13 mouse cellular contexts compared by ENCODE assay signal in genomic region chr17:29168996-29169601, GRCm38 (mm10). TPM values are rescaled to one million over a fixed set of nuclear protein-coding genes. Genes with fewer than 3 reads are reported as not detected.
A peak's percentile ranks its signal among the peaks of the same experiment; 100 is the strongest.
DNase-seq lines count a peak whose midpoint lies in the region; ATAC-seq and TF ChIP-seq lines count a peak whose summit lies in the region.
"Had no signal": no experiment of that assay in that cellular context is flagged by ENCODE, and none has a peak within 500 bp of the region (broad histone marks: within the 10 kb centered on the region; RNA-seq: fewer than 3 reads in every experiment).

No protein-coding gene starts in this region.

- 74% methylated on average over 12 of the region's 12 CpGs for WGBS in forebrain, postnatal 0 days
- 78% methylated on average over 12 of the region's 12 CpGs for WGBS in forebrain, embryonic 14.5 days
- WGBS in lung, adult 2 months = 71% methylated on average over 12 of the region's 12 CpGs

- no peaks in the 10 kb centered on the region for H3K27me3 ChIP-seq in forebrain, postnatal 0 days (ENCODE audit: insufficient read depth, low read length)
- no peaks in the 10 kb centered on the region for H3K27me3 ChIP-seq in forebrain, embryonic 14.5 days (replicated peaks; ENCODE audit: control insufficient read depth, insufficient read depth, low read length)
- no peaks in the 10 kb centered on the region for H3K27me3 ChIP-seq in E14TG2a.4 (ENCODE audit: insufficient read depth, low read length)
- H3K27me3 ChIP-seq: heart, embryonic 15.5 days; neural tube, embryonic 12.5 days had no signal

- no peak for DNase-seq in forebrain, postnatal 0 days
- DNase-seq in forebrain, embryonic 14.5 days (ENCODE audit: low spot score) = no peak
- no peak for DNase-seq in lung, adult 2 months
- DNase-seq in lung, adult 18-20 months = no peak
- no peak for DNase-seq in brain, embryonic 14.5 days (ENCODE audit: low read depth)
- no peak for DNase-seq in urinary bladder, postnatal 10 days (ENCODE audit: low spot score)
- no peak for DNase-seq in ovary, adult 18-20 months (ENCODE audit: low spot score)
- DNase-seq: cerebellum, adult 9-11 months; thymus, postnatal 25 days had no signal

- H3K4me1 ChIP-seq in forebrain, postnatal 0 days (ENCODE audit: insufficient read depth) = 0 out of 2 replicates have a peak, but pooled peaks cover 4% of the 10 kb centered on the region
- peaks cover 10% of the 10 kb centered on the region for H3K4me1 ChIP-seq in forebrain, embryonic 14.5 days (ENCODE audit: control insufficient read depth, insufficient read depth, low read length)
- peaks cover 3% of the 10 kb centered on the region; the same call in 1 of the 2 replicates for H3K4me1 ChIP-seq in lung, adult 2 months (ENCODE audit: control insufficient read depth, insufficient read depth, low read length)
- H3K4me1 ChIP-seq in E14TG2a.4 (replicated peaks; ENCODE audit: low read depth, low read length) = peaks cover 89% of the 10 kb centered on the region

- no peaks in the 10 kb centered on the region for H3K9me3 ChIP-seq in forebrain, postnatal 0 days (ENCODE audit: low read length)
- no peaks in the 10 kb centered on the region for H3K9me3 ChIP-seq in forebrain, embryonic 14.5 days (replicated peaks; ENCODE audit: control insufficient read depth, low read length)
- H3K9me3 ChIP-seq in E14TG2a.4 (ENCODE audit: low read length) = no peaks in the 10 kb centered on the region
- H3K9me3 ChIP-seq: heart, embryonic 15.5 days; midbrain, embryonic 10.5 days; neural tube, embryonic 12.5 days had no signal

- no peak overlapping the region for H3K27ac ChIP-seq in forebrain, postnatal 0 days (ENCODE audit: low read depth, low read length)
- no peak overlapping the region for H3K27ac ChIP-seq in forebrain, embryonic 14.5 days (ENCODE audit: low read depth, low read length)
- H3K27ac ChIP-seq: heart, embryonic 15.5 days; midbrain, embryonic 10.5 days; neural tube, embryonic 12.5 days had no signal

- TF ChIP-seq CTCF in forebrain, postnatal 0 days (IDR thresholded peaks at IDR 0.05; ENCODE audit: low read depth) = peak; percentile 57
- peak; percentile 55 for TF ChIP-seq CTCF in lung, adult 2 months (IDR thresholded peaks at IDR 0.05; ENCODE audit: insufficient read depth, low read length)
- peak; percentile 99 for TF ChIP-seq CTCF in E14TG2a.4 (conservative IDR thresholded peaks at IDR 0.05; ENCODE audit: low read length)
- peak; percentile 52; the same call in 1 of the 2 replicates for TF ChIP-seq CTCF in brain, embryonic 14.5 days (IDR thresholded peaks at IDR 0.05; ENCODE audit: borderline replicate concordance, extremely low read depth, insufficient read depth, insufficient read length)

- H3K4me2 ChIP-seq in forebrain, postnatal 0 days (ENCODE audit: low read depth) = no peak overlapping the region
- H3K4me2 ChIP-seq in forebrain, embryonic 14.5 days (ENCODE audit: low read length) = no peak overlapping the region
- H3K4me2 ChIP-seq: heart, embryonic 15.5 days; neural tube, embryonic 12.5 days had no signal

- H3K9ac ChIP-seq in forebrain, postnatal 0 days = no peak overlapping the region
- no peak overlapping the region for H3K9ac ChIP-seq in forebrain, embryonic 14.5 days (ENCODE audit: low read length)
- H3K9ac ChIP-seq: heart, embryonic 15.5 days; neural tube, embryonic 12.5 days had no signal

- no peak for TF ChIP-seq POLR2A in lung, adult 2 months (IDR thresholded peaks at IDR 0.05; ENCODE audit: borderline replicate concordance, extremely low read depth, low read depth, low read length)
- TF ChIP-seq POLR2A in brain, embryonic 14.5 days (IDR thresholded peaks at IDR 0.05; ENCODE audit: borderline replicate concordance, extremely low read depth, insufficient read depth, insufficient read length, poor library complexity, severe bottlenecking) = no peak

- no peak for ATAC-seq in forebrain, postnatal 0 days
- ATAC-seq in forebrain, embryonic 14.5 days = no peak

- H3K4me3 ChIP-seq in forebrain, postnatal 0 days (ENCODE audit: low read depth, low read length) = no peak overlapping the region
- H3K4me3 ChIP-seq in forebrain, embryonic 14.5 days (ENCODE audit: low read depth, low read length) = no peak overlapping the region
- no peak overlapping the region for H3K4me3 ChIP-seq in lung, adult 2 months (replicated peaks; ENCODE audit: extremely low read depth, low read depth, low read length)
- H3K4me3 ChIP-seq in E14TG2a.4 (replicated peaks; ENCODE audit: low read length) = no peak overlapping the region
- H3K4me3 ChIP-seq: heart, embryonic 15.5 days; midbrain, embryonic 10.5 days; neural tube, embryonic 12.5 days had no signal

- H3K36me3 ChIP-seq in forebrain, postnatal 0 days (ENCODE audit: insufficient read depth) = peaks cover 3% of the 10 kb centered on the region; the same call in 1 of the 2 replicates
- H3K36me3 ChIP-seq in forebrain, embryonic 14.5 days (ENCODE audit: control insufficient read depth, insufficient read depth, low read length) = no peaks in the 10 kb centered on the region
- peaks cover 7% of the 10 kb centered on the region for H3K36me3 ChIP-seq in E14TG2a.4 (ENCODE audit: insufficient read depth, low read length)
- H3K36me3 ChIP-seq: heart, embryonic 15.5 days; midbrain, embryonic 10.5 days; neural tube, embryonic 12.5 days had no signal

RNA-seq across cellular contexts. Expression of gene Rab44, which starts 55.2 kb away (rescaled TPM):
- total RNA-seq in forebrain, postnatal 0 days (2014; rRNA removed) = not detected in 2 replicates
- 0.13 TPM in 1 of 2 replicates, not detected in the other for polyA plus RNA-seq in forebrain, postnatal 0 days (2015; fragmentation: Nextera tagmentation; extraction: Ambion mirVana)
- polyA plus RNA-seq in forebrain, embryonic 14.5 days (2014; fragmentation: Nextera tagmentation; extraction: Ambion mirVana) = not detected in 2 replicates
- polyA plus RNA-seq in lung, adult 2 months (2012; rRNA removed) = 13.0 and 15.7 TPM in 2 replicates
- 0.23 and 0.49 TPM in 2 replicates for polyA plus RNA-seq in brain, embryonic 14.5 days (2012; rRNA removed)
